ENCODE assay signal across 18 mouse cellular contexts in the genomic region with DNA sequence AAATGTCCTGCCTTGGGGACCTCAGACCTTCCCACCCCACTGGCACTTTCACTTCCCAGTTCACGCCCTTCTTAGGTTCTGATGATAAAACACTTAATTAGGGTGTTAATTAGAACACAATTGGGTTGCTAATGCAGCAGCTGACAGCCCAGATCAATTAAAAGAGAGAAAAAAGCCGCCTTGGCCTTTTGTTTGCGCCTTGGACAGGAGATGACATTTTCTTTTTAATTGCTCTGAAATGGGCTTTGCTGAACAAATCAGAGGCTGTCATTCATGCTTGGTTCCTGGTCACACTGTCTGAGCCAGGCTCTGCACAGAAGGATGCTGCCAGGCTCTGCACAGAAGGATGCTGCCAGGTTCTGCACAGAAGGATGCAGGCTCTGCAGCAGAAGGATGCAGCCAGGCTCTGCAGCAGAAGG. TPM values are rescaled to one million over a fixed set of nuclear protein-coding genes. Genes with fewer than 3 reads are reported as not detected.
DNase-seq lines count a peak whose midpoint lies in the region; ATAC-seq and TF ChIP-seq lines count a peak whose summit lies in the region.
"Had no signal": no experiment of that assay in that cellular context is flagged by ENCODE, and none has a peak within 500 bp of the region (broad histone marks: within the 10 kb centered on the region; RNA-seq: fewer than 3 reads in every experiment).

No protein-coding gene starts in this region.

- H3K4me1 ChIP-seq in neural tube, embryonic 13.5 days (replicated peaks): peaks cover 64% of the 10 kb centered on the region
- H3K4me1 ChIP-seq in hindbrain, postnatal 0 days (ENCODE audit: insufficient read depth, low read length): peaks cover 29% of the 10 kb centered on the region
- H3K4me1 ChIP-seq: limb, embryonic 12.5 days had no signal

- no peak overlapping the region for H3K4me3 ChIP-seq in neural tube, embryonic 13.5 days
- H3K4me3 ChIP-seq in hindbrain, postnatal 0 days (ENCODE audit: low read length): no peak overlapping the region
- H3K4me3 ChIP-seq: gastrocnemius, adult 2 months; limb, embryonic 12.5 days had no signal

- 0 out of 2 replicates have a peak, but pooled peaks have one; percentile 37 for ATAC-seq in neural tube, embryonic 13.5 days (ENCODE audit: low read depth)
- ATAC-seq in hindbrain, postnatal 0 days: peak; percentile 61; the same call in 1 of the 2 replicates
- ATAC-seq: activated CD4-positive, CD25-positive, alpha-beta regulatory T cell, adult 4 months had no signal

- no peaks in the 10 kb centered on the region for H3K36me3 ChIP-seq in neural tube, embryonic 13.5 days
- H3K36me3 ChIP-seq in hindbrain, postnatal 0 days (ENCODE audit: insufficient read depth, low read length): no peaks in the 10 kb centered on the region
- H3K36me3 ChIP-seq: G1E; limb, embryonic 12.5 days had no signal

- H3K9ac ChIP-seq in neural tube, embryonic 13.5 days: peak overlapping the region; percentile 10; the same call in 1 of the 2 replicates
- no peak overlapping the region; the same call in 1 of the 2 replicates for H3K9ac ChIP-seq in hindbrain, postnatal 0 days (replicated peaks; ENCODE audit: low read length)
- H3K9ac ChIP-seq: limb, embryonic 12.5 days had no signal

- peaks cover 22% of the 10 kb centered on the region for H3K27me3 ChIP-seq in neural tube, embryonic 13.5 days
- H3K27me3 ChIP-seq in hindbrain, postnatal 0 days (ENCODE audit: insufficient read depth, low read length): no peaks in the 10 kb centered on the region

- no peak overlapping the region for H3K4me2 ChIP-seq in neural tube, embryonic 13.5 days
- no peak overlapping the region for H3K4me2 ChIP-seq in hindbrain, postnatal 0 days (ENCODE audit: low read depth, low read length)
- H3K4me2 ChIP-seq: limb, embryonic 12.5 days had no signal

- H3K9me3 ChIP-seq in neural tube, embryonic 13.5 days: no peaks in the 10 kb centered on the region
- H3K9me3 ChIP-seq in hindbrain, postnatal 0 days (ENCODE audit: low read length): no peaks in the 10 kb centered on the region
- H3K9me3 ChIP-seq: limb, embryonic 12.5 days had no signal

- peak overlapping the region; percentile 52 for H3K27ac ChIP-seq in neural tube, embryonic 13.5 days (replicated peaks)
- H3K27ac ChIP-seq in hindbrain, postnatal 0 days: peak overlapping the region; percentile 23
- H3K27ac ChIP-seq: gastrocnemius, adult 2 months; limb, embryonic 12.5 days had no signal

- peak; percentile 15 for DNase-seq in embryo, embryonic 10.5 days (ENCODE audit: low spot score)
- no peak for DNase-seq in embryo, embryonic 10 days (ENCODE audit: low spot score)
- no peak for DNase-seq in neural tube, embryonic 10.5 days (ENCODE audit: extremely low spot score, low spot score)
- peak; percentile 66 for DNase-seq in hindbrain, postnatal 0 days (ENCODE audit: low spot score)
- no peak for DNase-seq in adrenal gland, postnatal 14 days
- no peak for DNase-seq in adrenal gland, adult 18-20 months (ENCODE audit: low spot score in 2 of 2)
- no peak for DNase-seq in B cell, adult 2 months
- DNase-seq: gastrocnemius, adult 2 months; heart, postnatal 36 days; kidney, adult 2 months; kidney, postnatal 4 days; lung, postnatal 4 days had no signal

- WGBS in neural tube, embryonic 13.5 days: 7% methylated on average over 3 of the region's 3 CpGs
- 16% methylated on average over 3 of the region's 3 CpGs for WGBS in hindbrain, postnatal 0 days

- no peak for TF ChIP-seq CTCF in hindbrain, postnatal 0 days (IDR thresholded peaks at IDR 0.05; ENCODE audit: low read depth)

RNA-seq across cellular contexts. Expression of a gene that starts 35.5 kb away (rescaled TPM):
- polyA plus RNA-seq in neural tube, embryonic 13.5 days (2015; fragmentation: Nextera tagmentation; extraction: Ambion mirVana): 0.39 and 0.84 TPM in 2 replicates
- 0.26 and 1.5 TPM in 2 replicates for total RNA-seq in hindbrain, postnatal 0 days (2014; rRNA removed)
- polyA plus RNA-seq in hindbrain, postnatal 0 days (2015; fragmentation: Nextera tagmentation; extraction: Ambion mirVana): 0.82 and 0.93 TPM in 2 replicates
- total RNA-seq in adrenal gland, postnatal 14 days (2021): not detected in 2 replicates
- under 1 TPM in 1 of 2 experiments, not detected in 1; 0.19 TPM for total RNA-seq in adrenal gland, adult 18-20 months (2021)
- total RNA-seq: gastrocnemius, adult 2 months had no signal
- polyA plus RNA-seq: activated CD4-positive, CD25-positive, alpha-beta regulatory T cell, adult 4 months; G1E; liver, embryonic 16.5 days; spleen, adult 2 months had no signal

RNA-seq across cellular contexts. Expression of a gene that starts 47.9 kb away (rescaled TPM):
- polyA plus RNA-seq in neural tube, embryonic 13.5 days (2015; fragmentation: Nextera tagmentation; extraction: Ambion mirVana): 1.9 and 2.6 TPM in 2 replicates
- total RNA-seq in hindbrain, postnatal 0 days (2014; rRNA removed): 6.9 and 8.9 TPM in 2 replicates
- polyA plus RNA-seq in hindbrain, postnatal 0 days (2015; fragmentation: Nextera tagmentation; extraction: Ambion mirVana): 3.1 and 3.3 TPM in 2 replicates
- total RNA-seq in adrenal gland, postnatal 14 days (2021): 0.89 and 1.1 TPM in 2 replicates
- under 1 TPM; 0.70 to 0.99 TPM for total RNA-seq in adrenal gland, adult 18-20 months (2021)
- polyA plus RNA-seq: activated CD4-positive, CD25-positive, alpha-beta regulatory T cell, adult 4 months; G1E had no signal

RNA-seq across cellular contexts. Expression of a gene that starts 53.4 kb away (rescaled TPM):
- 0.21 and 0.48 TPM in 2 replicates for polyA plus RNA-seq in neural tube, embryonic 13.5 days (2015; fragmentation: Nextera tagmentation; extraction: Ambion mirVana)
- total RNA-seq in hindbrain, postnatal 0 days (2014; rRNA removed): 8.0 and 9.0 TPM in 2 replicates
- 2.3 and 2.7 TPM in 2 replicates for polyA plus RNA-seq in hindbrain, postnatal 0 days (2015; fragmentation: Nextera tagmentation; extraction: Ambion mirVana)
- total RNA-seq in adrenal gland, postnatal 14 days (2021): not detected in 2 replicates
- not detected for total RNA-seq in adrenal gland, adult 18-20 months (2021)
- total RNA-seq: gastrocnemius, adult 2 months; heart, postnatal 36 days had no signal
- polyA plus RNA-seq: activated CD4-positive, CD25-positive, alpha-beta regulatory T cell, adult 4 months; G1E; kidney, adult 2 months; liver, embryonic 16.5 days; spleen, adult 2 months had no signal

Comparison
In these comparisons a context has a peak if more than half of its experiments do, and no peak if none do; other contexts are left out.
1. DNase-seq: peak in embryo, embryonic 10.5 days (single experiment) and hindbrain, postnatal 0 days (single experiment); none in embryo, embryonic 10 days (single experiment), neural tube, embryonic 10.5 days (single experiment), adrenal gland, postnatal 14 days (single experiment), adrenal gland, adult 18-20 months (0 of 2) and B cell, adult 2 months (0 of 2).